Mouse (Mus musculus): ENCODE data around the gene Cd2ap. TPM values are rescaled to one million over a fixed set of nuclear protein-coding genes. Genes with fewer than 3 reads are reported as not detected.

Gene Cd2ap
- 10.2 and 11.0 TPM in 2 replicates for polyA plus RNA-seq (2015; fragmentation: Nextera tagmentation; extraction: Ambion mirVana)

DNA sequence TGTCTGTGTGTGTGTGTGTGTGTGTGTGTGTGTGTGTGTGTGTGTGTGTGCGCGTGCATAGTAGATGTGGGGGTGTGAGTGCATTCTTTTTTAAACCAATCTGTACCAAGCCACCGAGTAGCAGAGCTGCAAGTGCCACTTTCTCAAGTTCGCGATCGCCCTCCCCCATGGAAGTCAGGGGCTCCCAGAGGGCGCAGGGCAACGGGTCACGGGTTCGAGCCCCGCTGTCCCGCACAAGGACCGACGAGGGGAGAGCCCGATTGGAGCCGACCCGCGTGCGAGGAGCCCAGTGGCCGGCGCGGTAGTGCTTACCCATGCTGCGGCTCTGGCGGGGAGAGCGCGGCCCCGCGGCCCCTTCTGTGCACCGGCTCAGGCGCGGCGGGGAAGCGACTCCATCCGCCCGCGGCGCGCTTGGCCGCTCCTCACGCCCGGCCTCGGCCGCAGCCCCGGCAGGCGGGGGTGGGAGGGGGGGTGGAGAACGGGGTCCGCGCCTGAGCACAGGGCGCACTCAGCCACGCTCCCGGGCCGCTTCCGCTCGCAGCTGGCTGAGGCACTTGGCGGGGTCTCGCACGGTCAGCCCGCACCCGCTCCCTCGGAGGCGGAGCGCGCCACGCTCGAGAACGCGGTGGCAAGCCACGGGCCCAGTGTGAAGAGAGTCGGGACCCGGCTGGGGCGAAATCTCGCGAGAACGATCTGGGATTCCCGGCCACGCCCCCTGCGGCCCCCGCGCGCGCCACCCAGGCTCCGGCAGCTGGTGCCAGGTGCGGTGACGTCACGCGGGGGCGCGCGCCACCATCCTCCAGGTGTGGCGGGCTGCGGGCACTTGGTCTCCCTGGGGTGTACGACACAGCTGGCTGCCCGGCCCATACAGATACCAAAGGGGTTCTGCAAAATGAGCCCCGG lies at the start of gene Cd2ap:
TSS of gene Cd2ap (minus strand) at position 665 of the 903 bp plus-strand sequence.

Other genes with a start within 250 kb of the Cd2ap start
- 1.2 TPM in 1 of 2 replicates, not detected in the other for gene Adgrf4, start 184.4 kb downstream of the Cd2ap start, polyA plus RNA-seq (2015; fragmentation: Nextera tagmentation; extraction: Ambion mirVana)
- 0.05 and 0.13 TPM in 2 replicates for gene Adgrf2, start 134.5 kb downstream of the Cd2ap start, polyA plus RNA-seq (2015; fragmentation: Nextera tagmentation; extraction: Ambion mirVana)
- 9.4 and 9.5 TPM in 2 replicates for gene Tnfrsf21, start 139.9 kb upstream of the Cd2ap start, polyA plus RNA-seq (2015; fragmentation: Nextera tagmentation; extraction: Ambion mirVana)